Mouse (Mus musculus): Measurements from ENCODE around the gene Aldh3b2. TPM values are rescaled to one million over a fixed set of nuclear protein-coding genes. Genes with fewer than 3 reads are reported as not detected.

Aldh3b2 gene
- polyA plus RNA-seq, 2 experiments, result 14.5 to 28.1 TPM

DNA sequence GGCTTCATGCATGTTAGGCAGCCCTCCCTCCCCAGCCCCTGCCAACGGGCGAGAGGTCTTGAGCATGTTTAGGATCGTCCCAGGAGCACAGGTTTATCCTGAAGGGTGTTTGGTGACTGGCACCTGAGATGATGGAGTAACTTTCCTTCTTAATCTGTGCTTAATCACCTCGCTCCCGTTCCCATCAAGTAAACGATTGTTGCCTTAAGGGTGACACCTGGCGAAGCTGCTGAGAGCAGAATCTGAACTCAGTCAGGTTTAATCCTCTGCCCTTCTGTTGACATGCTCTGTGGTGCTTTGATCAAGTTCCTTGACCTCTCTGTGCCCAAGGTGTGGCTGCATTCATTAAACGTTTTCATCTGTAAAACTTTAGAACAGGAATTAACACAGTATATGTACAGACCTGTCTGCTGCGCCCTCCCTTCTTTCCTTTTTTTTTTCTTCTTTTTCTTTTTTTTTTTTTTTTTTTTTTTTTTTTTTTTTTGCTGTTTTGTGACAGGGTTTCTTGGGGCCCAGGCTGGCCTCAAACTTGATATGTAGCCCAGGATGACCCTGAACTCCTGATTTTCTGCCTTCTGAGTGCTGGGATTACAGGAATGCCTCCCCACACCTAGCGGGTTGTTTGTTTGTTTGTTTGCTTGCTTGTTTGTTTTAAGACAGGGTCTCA lies 45.9 kb downstream of the Aldh3b2 start:
- WGBS, result 53% methylated on average over 10 of the region's 10 CpGs
- TF ChIP-seq POLR2A (IDR thresholded peaks at IDR 0.05; ENCODE audit: borderline replicate concordance, extremely low read depth, insufficient read depth, insufficient read length), result no peak
- ATAC-seq (ENCODE audit: low FRiP score, low read depth), result no peak

DNA sequence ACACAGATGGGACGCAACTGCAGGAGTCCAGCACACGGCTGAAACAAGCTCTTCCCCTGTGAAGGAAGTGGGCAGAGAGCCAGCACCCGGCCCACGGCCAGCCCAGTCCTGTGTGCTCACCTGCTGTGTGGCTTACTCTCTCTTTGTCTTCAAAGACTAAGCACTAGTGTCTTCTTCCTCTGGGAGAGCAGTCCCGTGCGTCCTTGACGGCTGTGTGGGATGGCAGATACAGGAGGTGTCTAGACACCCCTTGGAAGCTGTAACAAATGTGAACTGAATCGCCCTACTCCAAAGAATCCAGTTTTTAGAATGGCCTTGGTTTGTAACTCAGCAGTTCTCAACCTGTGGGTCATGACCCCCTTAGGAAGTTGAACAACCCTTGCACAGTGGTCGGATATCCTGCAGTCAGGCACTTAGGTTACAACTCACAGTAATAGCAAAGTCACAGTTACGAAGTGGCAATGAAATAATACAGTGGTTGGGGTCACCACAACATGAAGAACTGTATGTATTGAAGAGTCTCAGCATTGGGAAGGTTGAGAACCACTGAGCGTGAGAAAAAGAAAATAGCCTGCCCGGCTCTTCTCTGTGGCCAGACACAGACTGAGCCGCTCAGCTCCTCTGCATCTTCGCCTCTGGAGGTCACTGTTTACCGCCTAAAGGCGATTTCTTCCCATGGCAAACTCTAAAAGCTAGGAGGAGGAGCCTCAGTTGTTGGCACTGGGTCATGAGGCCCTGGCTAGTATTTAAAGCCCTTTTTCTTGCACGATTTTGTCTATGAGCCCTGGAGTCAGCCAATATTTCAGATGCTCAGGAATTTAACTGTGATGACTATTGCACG lies 46.8 kb downstream of the Aldh3b2 start:
- Histone ChIP-seq H3K9ac (ENCODE audit: low read depth, low read length, severe bottlenecking) (no peak overlapping the region), H3K27me3 (ENCODE audit: control insufficient read depth, insufficient read depth, low read length) (no peaks in the 10 kb centered on the region), H3K36me3 (ENCODE audit: control insufficient read depth, insufficient read depth, low read length) (no peaks in the 10 kb centered on the region), H3K4me2 (replicated peaks; ENCODE audit: low read depth, low read length, severe bottlenecking) (no peak overlapping the region), H3K27ac (replicated peaks; ENCODE audit: low read depth, low read length) (no peak overlapping the region), H3K4me3 (replicated peaks; ENCODE audit: low read length) (no peak overlapping the region), H3K4me1 (ENCODE audit: control insufficient read depth, insufficient read depth, low read length) (0 out of 2 replicates have a peak, but pooled peaks cover 2% of the 10 kb centered on the region), H3K9me3 (ENCODE audit: control insufficient read depth, low read length) (no peaks in the 10 kb centered on the region)
- peak; percentile 92 for DNase-seq (ENCODE audit: low spot score)
- no peak for TF ChIP-seq POLR2A (IDR thresholded peaks at IDR 0.05; ENCODE audit: borderline replicate concordance, extremely low read depth, insufficient read depth, insufficient read length)
- WGBS, result 34% methylated on average over 18 of the region's 18 CpGs
- peak; percentile 87 for ATAC-seq (ENCODE audit: low FRiP score, low read depth)

More for the DNA sequence above, 45.9 kb downstream of the Aldh3b2 start:
- no peak for DNase-seq (ENCODE audit: low spot score)
- Histone ChIP-seq H3K27me3 (ENCODE audit: control insufficient read depth, insufficient read depth, low read length) (no peaks in the 10 kb centered on the region), H3K36me3 (ENCODE audit: control insufficient read depth, insufficient read depth, low read length) (no peaks in the 10 kb centered on the region), H3K9me3 (ENCODE audit: control insufficient read depth, low read length) (no peaks in the 10 kb centered on the region), H3K4me2 (replicated peaks; ENCODE audit: low read depth, low read length, severe bottlenecking) (no peak overlapping the region), H3K27ac (replicated peaks; ENCODE audit: low read depth, low read length) (no peak overlapping the region), H3K4me3 (replicated peaks; ENCODE audit: low read length) (no peak overlapping the region), H3K4me1 (ENCODE audit: control insufficient read depth, insufficient read depth, low read length) (peaks cover 5% of the 10 kb centered on the region; the same call in 1 of the 2 replicates), H3K9ac (ENCODE audit: low read depth, low read length, severe bottlenecking) (no peak overlapping the region)

DNA sequence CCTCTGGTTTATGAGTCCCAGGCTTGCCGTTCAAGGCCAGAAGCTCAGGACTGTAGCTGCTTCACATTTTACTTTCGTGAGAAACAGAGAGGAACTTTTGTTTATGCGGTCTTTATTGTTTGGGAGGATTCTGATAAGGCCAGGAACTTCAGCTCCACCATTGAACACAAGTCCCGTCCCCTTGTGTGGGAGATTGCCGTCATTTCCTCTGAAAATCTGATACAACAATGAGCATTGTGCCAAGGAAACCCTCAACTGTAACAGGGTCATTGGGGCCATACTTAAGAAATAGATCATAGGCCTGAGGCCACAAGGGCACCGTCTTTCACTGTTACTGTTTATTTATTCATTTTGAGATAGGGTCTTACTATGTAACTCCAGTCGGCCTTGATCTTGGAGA lies 51.1 kb downstream of the Aldh3b2 start:
- Histone ChIP-seq H3K9ac (ENCODE audit: low read depth, low read length, severe bottlenecking) (no peak overlapping the region), H3K4me3 (replicated peaks; ENCODE audit: low read length) (no peak overlapping the region), H3K27me3 (ENCODE audit: control insufficient read depth, insufficient read depth, low read length) (no peaks in the 10 kb centered on the region), H3K27ac (replicated peaks; ENCODE audit: low read depth, low read length) (no peak overlapping the region), H3K4me1 (ENCODE audit: control insufficient read depth, insufficient read depth, low read length) (0 out of 2 replicates have a peak, but pooled peaks cover 2% of the 10 kb centered on the region), H3K9me3 (ENCODE audit: control insufficient read depth, low read length) (no peaks in the 10 kb centered on the region), H3K4me2 (replicated peaks; ENCODE audit: low read depth, low read length, severe bottlenecking) (no peak overlapping the region), H3K36me3 (ENCODE audit: control insufficient read depth, insufficient read depth, low read length) (no peaks in the 10 kb centered on the region)
- DNase-seq (ENCODE audit: low spot score) (no peak), ATAC-seq (ENCODE audit: low FRiP score, low read depth) (no peak)
- 70% methylated on average over 7 of the region's 7 CpGs for WGBS
- no peak for TF ChIP-seq POLR2A (IDR thresholded peaks at IDR 0.05; ENCODE audit: borderline replicate concordance, extremely low read depth, insufficient read depth, insufficient read length)

DNA sequence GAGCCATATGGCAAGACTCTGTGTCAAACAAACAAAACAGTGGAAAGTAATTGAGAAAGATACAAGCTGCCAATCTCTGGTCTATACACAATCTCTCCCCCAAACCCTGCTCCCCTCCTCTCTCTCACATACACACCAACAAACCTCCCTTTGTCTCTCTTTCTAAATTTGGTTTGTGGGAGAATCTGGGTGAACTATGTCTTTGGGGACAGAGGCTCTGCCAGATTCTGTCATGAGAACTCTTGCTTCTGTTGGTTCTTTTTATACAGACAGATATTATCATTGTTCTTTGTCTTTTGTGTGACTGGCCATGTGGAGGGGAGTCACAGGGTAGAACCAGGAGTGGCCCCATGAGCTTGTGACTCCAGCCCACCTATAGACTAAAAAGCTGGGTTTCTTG lies 55.4 kb downstream of the Aldh3b2 start:
- Histone ChIP-seq H3K9ac (ENCODE audit: low read depth, low read length, severe bottlenecking) (no peak overlapping the region), H3K27me3 (ENCODE audit: control insufficient read depth, insufficient read depth, low read length) (no peaks in the 10 kb centered on the region), H3K9me3 (ENCODE audit: control insufficient read depth, low read length) (no peaks in the 10 kb centered on the region), H3K27ac (replicated peaks; ENCODE audit: low read depth, low read length) (no peak overlapping the region), H3K4me1 (ENCODE audit: control insufficient read depth, insufficient read depth, low read length) (no peaks in the 10 kb centered on the region), H3K4me3 (replicated peaks; ENCODE audit: low read length) (no peak overlapping the region), H3K4me2 (replicated peaks; ENCODE audit: low read depth, low read length, severe bottlenecking) (no peak overlapping the region), H3K36me3 (ENCODE audit: control insufficient read depth, insufficient read depth, low read length) (no peaks in the 10 kb centered on the region)
- no peak for DNase-seq (ENCODE audit: low spot score)
- no peak for ATAC-seq (ENCODE audit: low FRiP score, low read depth)
- TF ChIP-seq POLR2A (IDR thresholded peaks at IDR 0.05; ENCODE audit: borderline replicate concordance, extremely low read depth, insufficient read depth, insufficient read length), result no peak

Other genes with a start within 250 kb of the Aldh3b2 start
Only the 30 nearest of the 31 such genes appear.
- 36.5 TPM in 2 replicates for gene Kmt5b, start 204.9 kb upstream of the Aldh3b2 start, polyA plus RNA-seq (2012; rRNA removed)
- gene Kmt5b, start 204.9 kb upstream of the Aldh3b2 start, polyA plus RNA-seq (2014; fragmentation: Nextera tagmentation; extraction: Ambion mirVana), result 25.2 and 31.8 TPM in 2 replicates
- 65.4 and 68.6 TPM in 2 replicates for gene Chka, start 120.6 kb upstream of the Aldh3b2 start, polyA plus RNA-seq (2012; rRNA removed)
- 32.7 and 37.2 TPM in 2 replicates for gene Chka, start 120.6 kb upstream of the Aldh3b2 start, polyA plus RNA-seq (2014; fragmentation: Nextera tagmentation; extraction: Ambion mirVana)
- 145 and 191 TPM in 2 replicates for gene Tcirg1, start 65.2 kb upstream of the Aldh3b2 start, polyA plus RNA-seq (2012; rRNA removed)
- 36.8 and 37.8 TPM in 2 replicates for gene Tcirg1, start 65.2 kb upstream of the Aldh3b2 start, polyA plus RNA-seq (2014; fragmentation: Nextera tagmentation; extraction: Ambion mirVana)
- 186 and 202 TPM in 2 replicates for gene Ndufs8, start 59.6 kb upstream of the Aldh3b2 start, polyA plus RNA-seq (2012; rRNA removed)
- gene Ndufs8, start 59.6 kb upstream of the Aldh3b2 start, polyA plus RNA-seq (2014; fragmentation: Nextera tagmentation; extraction: Ambion mirVana), result 314 and 322 TPM in 2 replicates
- 1.8 and 1.9 TPM in 2 replicates for gene Aldh3b1, start 42.5 kb upstream of the Aldh3b2 start, polyA plus RNA-seq (2012; rRNA removed)
- gene Aldh3b1, start 42.5 kb upstream of the Aldh3b2 start, polyA plus RNA-seq (2014; fragmentation: Nextera tagmentation; extraction: Ambion mirVana), result 2.6 and 2.9 TPM in 2 replicates
- gene Unc93b1, start 37.1 kb upstream of the Aldh3b2 start, polyA plus RNA-seq (2012; rRNA removed), result 33.3 and 40.7 TPM in 2 replicates
- 21.9 and 23.3 TPM in 2 replicates for gene Unc93b1, start 37.1 kb upstream of the Aldh3b2 start, polyA plus RNA-seq (2014; fragmentation: Nextera tagmentation; extraction: Ambion mirVana)
- gene Aldh3b3, start 13.7 kb upstream of the Aldh3b2 start, polyA plus RNA-seq (2012; rRNA removed), result 0.32 and 0.52 TPM in 2 replicates
- 0.33 and 0.39 TPM in 2 replicates for gene Aldh3b3, start 13.7 kb upstream of the Aldh3b2 start, polyA plus RNA-seq (2014; fragmentation: Nextera tagmentation; extraction: Ambion mirVana)
- 9.4 and 12.8 TPM in 2 replicates for gene Acy3, start 14.2 kb downstream of the Aldh3b2 start, polyA plus RNA-seq (2012; rRNA removed)
- gene Acy3, start 14.2 kb downstream of the Aldh3b2 start, polyA plus RNA-seq (2014; fragmentation: Nextera tagmentation; extraction: Ambion mirVana), result 6.7 and 9.2 TPM in 2 replicates
- 0.08 and 0.12 TPM in 2 replicates for gene Tbx10, start 20.4 kb downstream of the Aldh3b2 start, polyA plus RNA-seq (2012; rRNA removed)
- 0.28 TPM in 1 of 2 replicates, not detected in the other for gene Tbx10, start 20.4 kb downstream of the Aldh3b2 start, polyA plus RNA-seq (2014; fragmentation: Nextera tagmentation; extraction: Ambion mirVana)
- 18.3 and 21.0 TPM in 2 replicates for gene Nudt8, start 28.3 kb downstream of the Aldh3b2 start, polyA plus RNA-seq (2012; rRNA removed)
- 35.8 and 38.9 TPM in 2 replicates for gene Nudt8, start 28.3 kb downstream of the Aldh3b2 start, polyA plus RNA-seq (2014; fragmentation: Nextera tagmentation; extraction: Ambion mirVana)
- gene Gm49405, start 28.3 kb downstream of the Aldh3b2 start, polyA plus RNA-seq (2012; rRNA removed), result 7.0 and 8.0 TPM in 2 replicates
- 2.3 and 3.3 TPM in 2 replicates for gene Gm49405, start 28.3 kb downstream of the Aldh3b2 start, polyA plus RNA-seq (2014; fragmentation: Nextera tagmentation; extraction: Ambion mirVana)
- gene Doc2g, start 31.0 kb downstream of the Aldh3b2 start, polyA plus RNA-seq (2012; rRNA removed), result 19.6 and 22.4 TPM in 2 replicates
- gene Doc2g, start 31.0 kb downstream of the Aldh3b2 start, polyA plus RNA-seq (2014; fragmentation: Nextera tagmentation; extraction: Ambion mirVana), result 3.4 and 3.9 TPM in 2 replicates
- 141 and 157 TPM in 2 replicates for gene Ndufv1, start 40.5 kb downstream of the Aldh3b2 start, polyA plus RNA-seq (2012; rRNA removed)
- gene Ndufv1, start 40.5 kb downstream of the Aldh3b2 start, polyA plus RNA-seq (2014; fragmentation: Nextera tagmentation; extraction: Ambion mirVana), result 193 and 194 TPM in 2 replicates
- 291 and 325 TPM in 2 replicates for gene Gstp1, start 65.7 kb downstream of the Aldh3b2 start, polyA plus RNA-seq (2012; rRNA removed)
- 508 and 540 TPM in 2 replicates for gene Gstp1, start 65.7 kb downstream of the Aldh3b2 start, polyA plus RNA-seq (2014; fragmentation: Nextera tagmentation; extraction: Ambion mirVana)
- 10.7 and 10.8 TPM in 2 replicates for gene Gstp2, start 73.7 kb downstream of the Aldh3b2 start, polyA plus RNA-seq (2012; rRNA removed)
- gene Gstp2, start 73.7 kb downstream of the Aldh3b2 start, polyA plus RNA-seq (2014; fragmentation: Nextera tagmentation; extraction: Ambion mirVana), result 0.87 and 1.7 TPM in 2 replicates
- 0.63 and 0.69 TPM in 2 replicates for gene Gstp3, start 87.2 kb downstream of the Aldh3b2 start, polyA plus RNA-seq (2012; rRNA removed)
- 0.41 and 0.47 TPM in 2 replicates for gene Gstp3, start 87.2 kb downstream of the Aldh3b2 start, polyA plus RNA-seq (2014; fragmentation: Nextera tagmentation; extraction: Ambion mirVana)
- not detected in 2 replicates for gene Cabp2, start 109.2 kb downstream of the Aldh3b2 start, polyA plus RNA-seq (2012; rRNA removed)
- gene Cabp2, start 109.2 kb downstream of the Aldh3b2 start, polyA plus RNA-seq (2014; fragmentation: Nextera tagmentation; extraction: Ambion mirVana), result not detected in 2 replicates
- 45.2 and 52.1 TPM in 2 replicates for gene Cdk2ap2, start 124.9 kb downstream of the Aldh3b2 start, polyA plus RNA-seq (2012; rRNA removed)
- gene Cdk2ap2, start 124.9 kb downstream of the Aldh3b2 start, polyA plus RNA-seq (2014; fragmentation: Nextera tagmentation; extraction: Ambion mirVana), result 67.0 and 67.6 TPM in 2 replicates
- 16.2 and 20.8 TPM in 2 replicates for gene Pitpnm1, start 127.7 kb downstream of the Aldh3b2 start, polyA plus RNA-seq (2012; rRNA removed)
- 4.5 and 6.7 TPM in 2 replicates for gene Pitpnm1, start 127.7 kb downstream of the Aldh3b2 start, polyA plus RNA-seq (2014; fragmentation: Nextera tagmentation; extraction: Ambion mirVana)
- gene Aip, start 153.5 kb downstream of the Aldh3b2 start, polyA plus RNA-seq (2012; rRNA removed), result 96.0 and 119 TPM in 2 replicates
- gene Aip, start 153.5 kb downstream of the Aldh3b2 start, polyA plus RNA-seq (2014; fragmentation: Nextera tagmentation; extraction: Ambion mirVana), result 86.4 and 95.7 TPM in 2 replicates
- gene Gpr152, start 167.5 kb downstream of the Aldh3b2 start, polyA plus RNA-seq (2012; rRNA removed), result 0.01 and 0.05 TPM in 2 replicates
- gene Gpr152, start 167.5 kb downstream of the Aldh3b2 start, polyA plus RNA-seq (2014; fragmentation: Nextera tagmentation; extraction: Ambion mirVana), result not detected in 2 replicates
- gene Cabp4, start 171.7 kb downstream of the Aldh3b2 start, polyA plus RNA-seq (2012; rRNA removed), result 0.05 and 0.06 TPM in 2 replicates
- gene Cabp4, start 171.7 kb downstream of the Aldh3b2 start, polyA plus RNA-seq (2014; fragmentation: Nextera tagmentation; extraction: Ambion mirVana), result 0.10 TPM in 2 replicates
- 229 and 261 TPM in 2 replicates for gene Coro1b, start 176.3 kb downstream of the Aldh3b2 start, polyA plus RNA-seq (2012; rRNA removed)
- 148 and 153 TPM in 2 replicates for gene Coro1b, start 176.3 kb downstream of the Aldh3b2 start, polyA plus RNA-seq (2014; fragmentation: Nextera tagmentation; extraction: Ambion mirVana)
- 7.0 and 8.9 TPM in 2 replicates for gene Ptprcap, start 181.3 kb downstream of the Aldh3b2 start, polyA plus RNA-seq (2012; rRNA removed)
- 7.8 and 8.9 TPM in 2 replicates for gene Ptprcap, start 181.3 kb downstream of the Aldh3b2 start, polyA plus RNA-seq (2014; fragmentation: Nextera tagmentation; extraction: Ambion mirVana)
- 76.4 and 85.1 TPM in 2 replicates for gene Rps6kb2, start 191.0 kb downstream of the Aldh3b2 start, polyA plus RNA-seq (2012; rRNA removed)
- gene Rps6kb2, start 191.0 kb downstream of the Aldh3b2 start, polyA plus RNA-seq (2014; fragmentation: Nextera tagmentation; extraction: Ambion mirVana), result 43.0 and 47.2 TPM in 2 replicates
- gene Carns1, start 203.2 kb downstream of the Aldh3b2 start, polyA plus RNA-seq (2012; rRNA removed), result 2.6 and 5.6 TPM in 2 replicates
- gene Carns1, start 203.2 kb downstream of the Aldh3b2 start, polyA plus RNA-seq (2014; fragmentation: Nextera tagmentation; extraction: Ambion mirVana), result 1.4 and 1.8 TPM in 2 replicates
- 4.5 and 5.8 TPM in 2 replicates for gene Tbc1d10c, start 219.0 kb downstream of the Aldh3b2 start, polyA plus RNA-seq (2012; rRNA removed)
- gene Tbc1d10c, start 219.0 kb downstream of the Aldh3b2 start, polyA plus RNA-seq (2014; fragmentation: Nextera tagmentation; extraction: Ambion mirVana), result 3.5 and 3.9 TPM in 2 replicates
- 490 and 517 TPM in 2 replicates for gene Ppp1ca, start 219.7 kb downstream of the Aldh3b2 start, polyA plus RNA-seq (2012; rRNA removed)
- 794 and 821 TPM in 2 replicates for gene Ppp1ca, start 219.7 kb downstream of the Aldh3b2 start, polyA plus RNA-seq (2014; fragmentation: Nextera tagmentation; extraction: Ambion mirVana)
- 57.5 and 75.5 TPM in 2 replicates for gene Rad9a, start 229.3 kb downstream of the Aldh3b2 start, polyA plus RNA-seq (2012; rRNA removed)
- gene Rad9a, start 229.3 kb downstream of the Aldh3b2 start, polyA plus RNA-seq (2014; fragmentation: Nextera tagmentation; extraction: Ambion mirVana), result 33.3 and 38.0 TPM in 2 replicates
- gene Clcf1, start 241.9 kb downstream of the Aldh3b2 start, polyA plus RNA-seq (2012; rRNA removed), result 42.8 and 61.2 TPM in 2 replicates
- 7.7 and 8.7 TPM in 2 replicates for gene Clcf1, start 241.9 kb downstream of the Aldh3b2 start, polyA plus RNA-seq (2014; fragmentation: Nextera tagmentation; extraction: Ambion mirVana)

All from limb, embryonic 14.5 days (tissue).